Mouse (Mus musculus) heart, postnatal 4 days (tissue): Measurements from ENCODE around the gene Ddx17. TPM values are rescaled to one million over a fixed set of nuclear protein-coding genes. Genes with fewer than 3 reads are reported as not detected.

Experiments
- DNase-seq: peaks from one replicate; pipeline ENCODE4 v3.0.0; 2021
- total RNA-seq, 2 experiments: library from RNA; stranded (reverse); gene quantifications; 2 replicates each; pipeline ENCODE4 v1.2.3; 2021

The Ddx17 gene
- total RNA-seq: 100 to 1,000 TPM; 221 to 226 TPM

GRCm38 (mm10) chr15:79546410-79547288 is at the start of gene Ddx17:
TSS of gene Ddx17 (minus strand) at chr15:79546741.
- peak; percentile 99 for DNase-seq

- no peak for DNase-seq
Measured at GRCm38 (mm10) chr15:79581581-79581980, 35.0 kb upstream of the Ddx17 start.

GRCm38 (mm10) chr15:79577671-79578426 is 31.3 kb upstream of the Ddx17 start:
- DNase-seq: no peak

GRCm38 (mm10) chr15:79576947-79577346 is 30.4 kb upstream of the Ddx17 start:
- no peak for DNase-seq

- no peak for DNase-seq
Measured at GRCm38 (mm10) chr15:79575543-79576222, 29.1 kb upstream of the Ddx17 start.

- DNase-seq: no peak
Measured at GRCm38 (mm10) chr15:79562417-79562816, 15.9 kb upstream of the Ddx17 start.

- no peak for DNase-seq
Measured at GRCm38 (mm10) chr15:79559649-79560048, 13.1 kb upstream of the Ddx17 start.

GRCm38 (mm10) chr15:79552566-79552965 is 6.0 kb upstream of the Ddx17 start:
- no peak for DNase-seq

GRCm38 (mm10) chr15:79548226-79548625 is 1.7 kb upstream of the Ddx17 start:
- no peak for DNase-seq

GRCm38 (mm10) chr15:79547289-79547820 is 814 bp upstream of the Ddx17 start:
- no peak for DNase-seq

GRCm38 (mm10) chr15:79545921-79546399 is 581 bp downstream of the Ddx17 start:
- DNase-seq: peak; percentile 84

- no peak for DNase-seq
Measured at GRCm38 (mm10) chr15:79545496-79545895, 1.0 kb downstream of the Ddx17 start.

GRCm38 (mm10) chr15:79543968-79544367 is 2.6 kb downstream of the Ddx17 start:
- DNase-seq: no peak

GRCm38 (mm10) chr15:79533796-79534195 is 12.7 kb downstream of the Ddx17 start:
- no peak for DNase-seq

- no peak for DNase-seq
Measured at GRCm38 (mm10) chr15:79529935-79530334, 16.6 kb downstream of the Ddx17 start.

GRCm38 (mm10) chr15:79527991-79528639 is 18.4 kb downstream of the Ddx17 start:
- no peak for DNase-seq

GRCm38 (mm10) chr15:79527192-79527591 is 19.3 kb downstream of the Ddx17 start:
- DNase-seq: no peak

- peak; percentile 44 for DNase-seq
Measured at GRCm38 (mm10) chr15:79525979-79526768, 20.4 kb downstream of the Ddx17 start.

- DNase-seq: no peak
Measured at GRCm38 (mm10) chr15:79525564-79525963, 21.0 kb downstream of the Ddx17 start.

GRCm38 (mm10) chr15:79519400-79520220 is 26.9 kb downstream of the Ddx17 start:
- DNase-seq: no peak
